Mouse (Mus musculus): ENCODE results near the gene Olfr183.
"Not testable (repeated sequence)": the region's sequence is repeated elsewhere in the genome, so short reads cannot be mapped to it uniquely, and the experiment has no call there.

Olfr183 gene

GRCm38 (mm10) chr16:58995057-58995456, at the start of gene Olfr183:
Gene Olfr183 (plus strand): TSS chr16:58995357.
- DNase-seq (ENCODE audit: low spot score): no peak

- DNase-seq (ENCODE audit: low spot score): no peak
Observed at GRCm38 (mm10) chr16:59007146-59007545, 12.0 kb downstream of the Olfr183 start.

- DNase-seq (ENCODE audit: low spot score): no peak
Observed at GRCm38 (mm10) chr16:59013357-59014018, 18.3 kb downstream of the Olfr183 start.

GRCm38 (mm10) chr16:59030191-59030590, 35.0 kb downstream of the Olfr183 start, which contains the start of gene Olfr186:
Gene Olfr186 (minus strand): TSS chr16:59030291.
- DNase-seq (ENCODE audit: low spot score): no peak

GRCm38 (mm10) chr16:59039710-59040109, 44.6 kb downstream of the Olfr183 start, which contains the start of gene Olfr187:
Gene Olfr187 (minus strand): TSS chr16:59039767.
- DNase-seq (ENCODE audit: low spot score): no peak

GRCm38 (mm10) chr16:59045835-59046234, 50.7 kb downstream of the Olfr183 start:
- DNase-seq (ENCODE audit: low spot score): no peak

- no peak for DNase-seq (ENCODE audit: low spot score)
Observed at GRCm38 (mm10) chr16:59047579-59047978, 52.4 kb downstream of the Olfr183 start.

- DNase-seq (ENCODE audit: low spot score): no peak
Observed at GRCm38 (mm10) chr16:59048860-59049259, 53.7 kb downstream of the Olfr183 start.

- DNase-seq (ENCODE audit: low spot score): not testable (repeated sequence)
Observed at GRCm38 (mm10) chr16:59049286-59049685, 54.1 kb downstream of the Olfr183 start.

All from MN1 (cell line).